Mouse (Mus musculus) limb, embryonic 15.5 days (tissue): ENCODE results near the gene Echdc1. TPM values are rescaled to one million over a fixed set of nuclear protein-coding genes. Genes with fewer than 3 reads are reported as not detected.

Experiments used
- ATAC-seq: fragments of 200-750 bp; cut with Nextera tagmentation; 2 replicates; pipeline ENCODE4 v1.8.0; 2017; ENCODE audit warnings: low read depth, moderate TSS enrichment; ENCODE audit not compliant: insufficient number of reproducible peaks, low FRiP score, low TSS enrichment
- H3K27ac ChIP-seq: fragments of 300-500 bp; sonication (generic); 2 replicates; pipeline ENCODE4 v1.5.1; 2015; ENCODE audit warnings: moderate library complexity, mild to moderate bottlenecking, inconsistent platforms
- H3K27me3 ChIP-seq: fragments of 300-500 bp; sonication (generic); 2 replicates; pipeline ENCODE4 v1.6.1; 2015; ENCODE audit warnings: inconsistent platforms
- H3K36me3 ChIP-seq: fragments of 300-500 bp; sonication (generic); 2 replicates; pipeline ENCODE4 v1.6.1; 2015; ENCODE audit warnings: inconsistent platforms
- H3K4me1 ChIP-seq: fragments of 300-500 bp; sonication (generic); 2 replicates; pipeline ENCODE4 v1.6.1; 2015; ENCODE audit warnings: inconsistent platforms
- H3K4me2 ChIP-seq: fragments of 300-500 bp; sonication (generic); 2 replicates; pipeline ENCODE4 v1.6.1; 2015; ENCODE audit warnings: mild to moderate bottlenecking, inconsistent platforms
- H3K4me3 ChIP-seq: fragments of 300-500 bp; sonication (generic); 2 replicates; pipeline ENCODE4 v1.5.1; 2015; ENCODE audit warnings: mild to moderate bottlenecking, inconsistent platforms
- H3K9ac ChIP-seq: fragments of 300-500 bp; sonication (generic); 2 replicates; pipeline ENCODE4 v1.6.1; 2015; ENCODE audit warnings: inconsistent platforms
- H3K9me3 ChIP-seq: fragments of 300-500 bp; sonication (generic); 2 replicates; pipeline ENCODE4 v1.6.1; 2016; ENCODE audit warnings: inconsistent platforms
- WGBS: fragments of 180-500 bp; shearing (Covaris S2); methylation state at CpG from one replicate; pipeline ENCODE4 v1.1.7; 2015; 5-methylcytosine and 5-hydroxymethylcytosine counted together
- polyA plus RNA-seq: library from polyadenylated mRNA; unstranded; fragments of >200 nt; fragmentation: Nextera tagmentation; extraction: Ambion mirVana; gene quantifications from 2 replicates; pipeline ENCODE4 v1.2.1, GENCODE M21; 2015

The Echdc1 gene
- 29.7 and 30.7 TPM in 2 replicates for polyA plus RNA-seq

DNA sequence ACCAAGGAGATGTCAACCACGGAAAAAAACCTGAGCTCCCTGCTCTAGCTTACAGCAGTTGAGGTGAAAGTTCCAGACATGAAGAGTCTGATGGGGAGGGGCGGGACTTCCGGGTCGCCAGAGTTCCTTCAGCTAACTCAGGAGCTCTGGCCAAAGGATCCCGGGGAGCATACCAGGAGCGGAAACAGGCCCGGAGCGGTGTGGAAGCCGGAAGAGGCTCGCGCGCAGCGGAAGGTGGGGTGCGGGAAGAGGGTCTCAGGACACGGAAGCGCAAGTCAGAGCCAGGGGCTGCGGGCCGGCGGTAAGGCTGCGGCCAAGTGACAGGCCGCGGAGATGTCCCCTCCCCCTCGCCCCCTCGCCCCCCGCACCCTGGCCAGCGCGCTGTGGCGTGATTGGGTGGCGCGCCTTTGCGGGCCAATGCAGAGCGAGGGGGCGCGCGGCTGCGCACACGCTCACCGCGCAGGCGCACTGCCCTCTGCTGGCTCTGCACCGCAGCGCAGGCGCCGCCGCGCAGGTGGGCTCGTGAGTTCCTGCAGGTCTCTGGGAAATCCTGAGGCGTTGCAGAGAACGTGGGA lies at the start of gene Echdc1:
Gene Echdc1 (plus strand): TSS at position 103 of the 575 bp plus-strand sequence.
- H3K36me3 ChIP-seq, result no peaks in the 10 kb centered on the region
- under 1% methylated on average over 45 of the region's 49 CpGs for WGBS
- peak; percentile 92 for ATAC-seq

DNA sequence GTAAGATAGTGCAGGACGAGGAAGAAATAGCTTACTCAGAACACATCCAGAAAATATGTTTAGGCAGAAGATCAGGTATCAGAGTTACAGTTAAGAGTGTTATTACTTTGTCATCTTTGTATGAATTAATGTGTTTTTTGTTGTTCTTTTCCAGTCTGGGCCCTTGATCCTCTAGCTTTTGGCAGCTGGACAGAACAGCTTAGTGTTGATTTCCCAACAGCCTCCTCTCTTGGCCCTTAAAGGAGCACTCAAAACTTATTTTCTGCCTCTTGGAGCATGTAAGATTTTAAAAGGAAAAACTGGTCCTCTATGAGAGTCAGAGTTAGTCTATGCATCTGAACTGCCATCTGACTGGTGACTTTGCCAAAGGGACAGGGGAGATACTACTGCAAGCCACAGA lies 31.2 kb upstream of the Echdc1 start:
- no peak overlapping the region for H3K9ac ChIP-seq
- WGBS, result 65% methylated on average over 1 of the region's 1 CpGs
- ATAC-seq, result no peak

More for the DNA sequence above, at the start of gene Echdc1:
- H3K9ac ChIP-seq, result peak within 1 kb of the TSS; percentile 65
- H3K27ac ChIP-seq, result peak within 1 kb of the TSS; percentile 91
- H3K4me2 ChIP-seq, result peak within 1 kb of the TSS; percentile 66
- no peaks in the 10 kb centered on the region for H3K4me1 ChIP-seq
- no peaks in the 10 kb centered on the region for H3K9me3 ChIP-seq
- H3K4me3 ChIP-seq, result peak within 1 kb of the TSS; percentile 75
- H3K27me3 ChIP-seq, result no peaks in the 10 kb centered on the region

GRCm38 (mm10) chr10:29285757-29286156 lies 27.2 kb upstream of the Echdc1 start:
- Histone ChIP-seq H3K36me3 (no peaks in the 10 kb centered on the region), H3K9me3 (no peaks in the 10 kb centered on the region), H3K27ac (peak overlapping the region; percentile 38; the same call in 1 of the 2 replicates), H3K9ac (no peak overlapping the region), H3K4me3 (no peak overlapping the region), H3K4me1 (no peaks in the 10 kb centered on the region), H3K4me2 (no peak overlapping the region), H3K27me3 (no peaks in the 10 kb centered on the region)
- 46% methylated on average over 1 of the region's 1 CpGs for WGBS
- ATAC-seq, result no peak

More for the DNA sequence above, 31.2 kb upstream of the Echdc1 start:
- H3K9me3 ChIP-seq, result no peaks in the 10 kb centered on the region
- no peak overlapping the region for H3K4me2 ChIP-seq
- H3K27ac ChIP-seq, result no peak overlapping the region
- no peaks in the 10 kb centered on the region for H3K27me3 ChIP-seq
- no peaks in the 10 kb centered on the region for H3K4me1 ChIP-seq
- H3K36me3 ChIP-seq, result no peaks in the 10 kb centered on the region
- H3K4me3 ChIP-seq, result no peak overlapping the region

- Histone ChIP-seq H3K27me3 (no peaks in the 10 kb centered on the region), H3K4me1 (no peaks in the 10 kb centered on the region), H3K9me3 (no peaks in the 10 kb centered on the region), H3K4me3 (no peak overlapping the region), H3K9ac (no peak overlapping the region), H3K4me2 (no peak overlapping the region), H3K27ac (no peak overlapping the region), H3K36me3 (no peaks in the 10 kb centered on the region)
- WGBS, result 82% methylated on average over 4 of the region's 4 CpGs
- ATAC-seq, result no peak
Measured at GRCm38 (mm10) chr10:29302230-29302629, 10.7 kb upstream of the Echdc1 start.

GRCm38 (mm10) chr10:29311480-29312219 lies 1.3 kb upstream of the Echdc1 start:
- 64% methylated on average over 4 of the region's 4 CpGs for WGBS
- Histone ChIP-seq H3K9me3 (no peaks in the 10 kb centered on the region), H3K9ac (no peak overlapping the region), H3K27me3 (no peaks in the 10 kb centered on the region), H3K36me3 (no peaks in the 10 kb centered on the region), H3K4me3 (no peak overlapping the region), H3K4me1 (no peaks in the 10 kb centered on the region), H3K4me2 (no peak overlapping the region), H3K27ac (no peak overlapping the region)
- no peak for ATAC-seq

DNA sequence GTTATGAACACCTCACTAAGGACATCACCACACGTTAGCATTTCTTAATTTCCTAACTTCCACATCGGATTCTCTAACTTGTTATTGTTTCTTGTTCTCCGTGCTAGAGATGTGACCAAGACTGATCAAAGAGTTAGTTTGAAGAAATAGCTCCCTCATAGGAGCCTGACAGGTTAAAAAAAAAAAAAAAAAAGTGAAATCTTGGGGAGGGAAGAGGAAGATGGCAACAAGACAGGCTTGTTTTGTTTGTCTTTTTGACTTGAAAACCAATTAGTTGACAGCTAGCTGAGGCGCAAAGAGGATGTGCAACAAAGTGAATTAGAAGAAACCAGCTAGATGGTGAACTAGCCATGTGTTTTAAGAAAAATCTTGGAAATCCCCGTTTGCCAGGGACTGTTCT lies 939 bp downstream of the Echdc1 start:
- Histone ChIP-seq H3K27me3 (no peaks in the 10 kb centered on the region), H3K9me3 (no peaks in the 10 kb centered on the region), H3K4me1 (no peaks in the 10 kb centered on the region), H3K9ac (no peak overlapping the region), H3K4me3 (peak overlapping the region; percentile 75), H3K27ac (no peak overlapping the region), H3K4me2 (peak overlapping the region; percentile 66), H3K36me3 (no peaks in the 10 kb centered on the region)
- no peak for ATAC-seq
- WGBS, result 36% methylated on average over 5 of the region's 5 CpGs

DNA sequence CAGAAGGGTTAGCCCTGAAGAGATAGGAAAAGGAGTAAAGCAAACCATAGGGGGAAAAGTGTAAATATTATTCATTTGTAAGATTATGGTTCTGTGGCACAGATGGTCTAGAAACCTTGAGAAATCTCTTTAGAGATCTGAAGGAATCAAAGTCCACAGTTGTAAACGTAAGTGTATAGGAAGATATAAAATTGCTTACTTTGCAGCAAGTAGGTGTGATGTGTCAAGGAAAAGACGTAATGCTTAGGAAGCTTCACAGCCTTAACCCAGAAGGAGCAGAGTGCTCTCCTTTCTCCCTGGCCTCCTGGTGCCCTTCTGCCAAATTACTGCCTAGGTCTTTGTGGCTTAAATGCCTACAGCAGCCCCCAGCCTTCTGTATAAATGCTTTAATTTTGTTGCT lies 11.9 kb downstream of the Echdc1 start:
- Histone ChIP-seq H3K4me2 (no peak overlapping the region), H3K9me3 (no peaks in the 10 kb centered on the region), H3K27me3 (no peaks in the 10 kb centered on the region), H3K27ac (no peak overlapping the region), H3K9ac (no peak overlapping the region), H3K4me1 (no peaks in the 10 kb centered on the region), H3K4me3 (no peak overlapping the region), H3K36me3 (no peaks in the 10 kb centered on the region)
- ATAC-seq, result no peak
- 80% methylated on average over 2 of the region's 2 CpGs for WGBS

DNA sequence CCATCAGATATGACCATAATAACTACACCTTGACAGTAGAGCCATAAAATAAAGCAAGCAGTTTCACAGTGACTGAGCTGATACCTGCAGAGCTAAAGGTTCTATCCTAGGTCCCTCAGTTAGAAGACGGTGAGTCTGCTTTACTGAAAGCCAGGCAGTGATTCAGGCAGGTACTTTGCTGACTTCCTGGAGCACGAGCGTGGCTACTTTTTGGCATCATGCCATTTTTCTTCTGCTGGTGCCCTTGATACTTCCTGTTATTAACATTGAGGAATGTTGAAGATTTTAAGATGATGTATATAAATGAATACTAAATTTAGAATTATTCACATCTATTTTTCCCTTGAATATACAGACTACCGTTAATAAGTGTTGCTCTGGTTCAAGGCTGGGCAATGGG lies 20.9 kb downstream of the Echdc1 start:
- Histone ChIP-seq H3K27me3 (no peaks in the 10 kb centered on the region), H3K9ac (no peak overlapping the region), H3K4me2 (no peak overlapping the region), H3K4me3 (no peak overlapping the region), H3K36me3 (no peaks in the 10 kb centered on the region), H3K4me1 (no peaks in the 10 kb centered on the region), H3K9me3 (no peaks in the 10 kb centered on the region), H3K27ac (no peak overlapping the region)
- 37% methylated on average over 4 of the region's 4 CpGs for WGBS
- no peak for ATAC-seq

- Histone ChIP-seq H3K9ac (no peak overlapping the region), H3K27ac (no peak overlapping the region), H3K27me3 (no peaks in the 10 kb centered on the region), H3K4me1 (no peaks in the 10 kb centered on the region), H3K4me2 (no peak overlapping the region), H3K9me3 (no peaks in the 10 kb centered on the region), H3K36me3 (no peaks in the 10 kb centered on the region), H3K4me3 (no peak overlapping the region)
- ATAC-seq, result no peak
- 53% methylated on average over 4 of the region's 4 CpGs for WGBS
Measured at GRCm38 (mm10) chr10:29338355-29339056, 25.5 kb downstream of the Echdc1 start.

DNA sequence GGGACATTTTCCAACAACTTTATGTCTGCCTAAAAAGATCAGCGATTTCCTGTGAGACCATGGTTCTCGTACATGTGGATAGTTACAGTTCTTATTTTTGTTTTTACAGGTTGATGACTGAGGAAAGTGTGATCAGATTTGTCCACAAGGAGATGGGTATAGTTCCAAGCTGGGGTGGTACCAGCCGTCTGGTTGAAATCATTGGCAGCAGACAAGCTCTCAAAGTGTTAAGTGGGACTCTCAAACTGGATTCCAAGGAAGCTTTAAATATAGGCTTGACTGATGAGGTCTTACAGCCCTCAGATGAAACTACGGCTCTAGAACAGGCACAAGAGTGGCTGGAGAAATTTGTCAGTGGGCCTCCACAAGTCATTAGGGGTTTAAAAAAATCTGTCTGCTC lies 31.3 kb downstream of the Echdc1 start:
- no peak overlapping the region for H3K4me2 ChIP-seq
- H3K27me3 ChIP-seq, result no peaks in the 10 kb centered on the region
- H3K9me3 ChIP-seq, result no peaks in the 10 kb centered on the region
- H3K4me1 ChIP-seq, result no peaks in the 10 kb centered on the region
- WGBS, result 81% methylated on average over 4 of the region's 4 CpGs
- H3K9ac ChIP-seq, result no peak overlapping the region
- no peak overlapping the region for H3K4me3 ChIP-seq
- H3K27ac ChIP-seq, result no peak overlapping the region
- peaks cover 26% of the 10 kb centered on the region for H3K36me3 ChIP-seq
- ATAC-seq, result no peak

DNA sequence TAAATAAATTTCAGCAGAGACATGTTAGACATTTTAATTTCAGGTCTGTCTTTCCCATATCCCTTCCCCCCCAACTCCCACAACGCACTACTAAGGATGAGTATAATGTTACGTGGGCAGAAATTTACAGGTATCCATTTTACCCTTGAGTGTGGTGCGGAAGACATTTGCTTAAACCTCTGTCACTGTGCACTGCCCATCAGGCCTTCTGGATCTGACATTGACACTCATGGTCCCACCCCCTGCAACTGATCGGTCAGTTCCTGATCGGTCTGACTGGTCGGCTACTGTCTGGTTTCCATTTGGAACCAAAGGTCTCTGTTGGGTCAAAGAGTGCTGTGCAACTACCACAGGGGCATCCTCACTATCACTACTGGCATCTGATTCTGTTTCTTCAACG lies 33.7 kb downstream of the Echdc1 start:
- Histone ChIP-seq H3K4me3 (no peak overlapping the region), H3K27me3 (no peaks in the 10 kb centered on the region), H3K4me1 (no peaks in the 10 kb centered on the region), H3K36me3 (peaks cover 36% of the 10 kb centered on the region), H3K9me3 (no peaks in the 10 kb centered on the region), H3K9ac (no peak overlapping the region), H3K4me2 (no peak overlapping the region), H3K27ac (no peak overlapping the region)
- ATAC-seq, result no peak
- WGBS, result 94% methylated on average over 7 of the region's 7 CpGs

GRCm38 (mm10) chr10:29351420-29351819 lies 38.5 kb downstream of the Echdc1 start:
- H3K4me1 ChIP-seq, result no peaks in the 10 kb centered on the region
- H3K36me3 ChIP-seq, result peaks cover 23% of the 10 kb centered on the region
- ATAC-seq, result no peak
- 87% methylated on average over 2 of the region's 2 CpGs for WGBS
- H3K4me2 ChIP-seq, result no peak overlapping the region
- no peaks in the 10 kb centered on the region for H3K9me3 ChIP-seq
- no peak overlapping the region for H3K9ac ChIP-seq
- no peak overlapping the region for H3K27ac ChIP-seq
- no peaks in the 10 kb centered on the region for H3K27me3 ChIP-seq
- no peak overlapping the region for H3K4me3 ChIP-seq
